Mouse (Mus musculus) layer of hippocampus, adult 9-11 months (tissue): ENCODE measurements at regions not wholly inside any gene's neighbourhood (a gene's known extent, or its start where the extent isn't known, plus 50 kb on each side); places are given as distances from the start of the nearest gene placed in this dataset.
A peak's percentile ranks its signal among the peaks of the same experiment; 100 is the strongest.

ENCODE experiments used
- DNase-seq: peaks from one replicate; pipeline ENCODE4 v3.0.0; 2022

DNA sequence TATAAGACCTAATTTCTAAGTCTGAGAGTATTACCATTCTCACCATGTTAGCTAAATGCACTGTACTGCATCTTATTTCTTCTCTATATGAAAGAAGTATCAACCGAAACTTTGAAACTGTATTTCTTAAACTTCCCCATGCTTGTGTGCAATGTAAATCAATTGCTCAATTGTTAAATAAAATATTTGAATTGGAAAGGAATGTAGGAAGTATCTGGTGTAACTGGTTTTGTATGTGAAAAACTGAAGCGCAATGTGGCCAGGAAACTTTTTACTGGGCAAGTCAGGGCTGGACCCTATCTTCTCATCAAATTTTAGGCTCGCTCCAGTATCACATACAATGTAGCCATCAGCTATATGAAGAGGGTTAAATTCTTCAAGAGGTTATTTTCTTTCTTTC is 123.8 kb upstream of the Atp2b1 start:
- no peak for DNase-seq

DNA sequence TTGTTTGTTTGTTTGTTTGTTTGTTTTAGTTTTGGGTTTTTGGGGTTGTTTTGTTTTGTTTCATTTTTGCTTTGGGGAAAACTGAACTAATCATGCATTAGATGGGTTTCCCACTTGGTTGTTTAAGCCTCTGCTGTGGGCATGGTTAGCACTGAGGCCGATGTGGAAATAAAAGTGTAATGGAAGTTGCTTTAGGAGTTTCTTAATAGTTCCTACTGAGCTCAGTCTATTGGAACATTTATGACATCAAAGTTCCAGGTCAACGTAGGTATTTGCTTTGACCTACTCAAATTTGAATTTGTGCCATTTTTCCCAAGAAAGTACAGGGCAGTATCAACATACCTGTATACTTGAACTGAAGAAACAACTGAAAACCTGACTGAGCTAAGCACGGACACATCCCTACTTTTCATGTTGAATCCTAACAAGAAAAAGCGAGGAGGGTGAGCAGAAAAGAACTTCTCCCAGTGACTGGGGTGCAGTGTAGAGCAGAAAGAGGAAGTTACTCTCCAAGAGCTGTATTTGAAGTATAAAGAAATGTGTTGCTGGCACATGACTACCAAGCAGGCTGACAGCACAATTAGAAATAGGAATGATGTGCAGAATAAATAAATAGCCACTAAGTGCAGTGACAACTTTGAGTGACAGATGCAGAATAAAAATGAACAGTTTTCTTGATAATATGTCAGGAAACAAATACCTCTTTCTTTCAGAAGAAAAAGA is 122.0 kb upstream of the Atp2b1 start:
- DNase-seq, result no peak

DNA sequence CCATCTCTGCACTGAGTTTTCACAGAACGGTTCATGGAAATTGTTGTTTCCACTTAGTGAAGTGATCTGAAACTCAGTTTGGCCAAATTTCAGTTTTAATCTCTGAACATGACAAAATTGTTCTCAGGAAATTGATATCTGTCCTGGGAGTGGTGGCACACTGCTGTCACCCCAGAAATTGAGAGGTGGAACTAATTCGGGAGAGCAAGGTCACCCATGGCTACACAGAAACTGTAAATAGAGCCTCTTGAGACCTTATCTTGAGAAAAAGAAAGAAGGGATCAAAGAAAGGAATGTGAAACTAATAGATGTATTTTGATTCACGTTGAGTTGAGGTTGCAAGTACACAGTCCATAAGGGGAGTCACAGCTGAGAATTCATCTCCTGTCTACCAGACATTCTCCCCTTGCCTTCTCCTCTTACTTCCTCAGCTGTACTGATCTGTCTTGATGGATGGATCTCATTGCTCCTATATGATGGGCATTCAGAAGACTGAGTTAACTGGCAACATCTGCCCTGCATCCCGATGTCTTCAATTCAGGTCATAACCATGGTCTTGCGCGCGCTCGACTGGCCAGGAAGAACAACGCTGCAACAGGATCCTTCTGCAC is 120.2 kb upstream of the Atp2b1 start:
- DNase-seq, result no peak

DNA sequence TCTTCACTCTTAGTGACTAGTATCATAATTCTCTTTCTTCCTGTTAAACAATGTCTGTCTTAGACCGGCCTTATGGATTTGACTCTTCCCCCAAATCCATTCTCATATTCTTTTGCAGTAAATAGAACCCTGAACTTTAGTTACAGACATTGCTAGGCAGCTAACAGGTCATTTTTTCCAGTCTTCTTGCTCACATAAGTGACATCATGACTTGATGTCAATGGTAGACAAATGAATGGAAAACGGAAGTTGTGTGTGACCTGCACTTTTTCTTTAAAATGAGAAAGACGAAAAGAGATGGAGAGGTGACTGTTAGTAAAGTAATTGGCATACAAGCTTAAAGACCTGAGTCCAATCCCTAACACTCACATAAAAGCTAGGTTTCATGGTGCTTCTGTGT is 118.2 kb upstream of the Atp2b1 start:
- no peak for DNase-seq

DNA sequence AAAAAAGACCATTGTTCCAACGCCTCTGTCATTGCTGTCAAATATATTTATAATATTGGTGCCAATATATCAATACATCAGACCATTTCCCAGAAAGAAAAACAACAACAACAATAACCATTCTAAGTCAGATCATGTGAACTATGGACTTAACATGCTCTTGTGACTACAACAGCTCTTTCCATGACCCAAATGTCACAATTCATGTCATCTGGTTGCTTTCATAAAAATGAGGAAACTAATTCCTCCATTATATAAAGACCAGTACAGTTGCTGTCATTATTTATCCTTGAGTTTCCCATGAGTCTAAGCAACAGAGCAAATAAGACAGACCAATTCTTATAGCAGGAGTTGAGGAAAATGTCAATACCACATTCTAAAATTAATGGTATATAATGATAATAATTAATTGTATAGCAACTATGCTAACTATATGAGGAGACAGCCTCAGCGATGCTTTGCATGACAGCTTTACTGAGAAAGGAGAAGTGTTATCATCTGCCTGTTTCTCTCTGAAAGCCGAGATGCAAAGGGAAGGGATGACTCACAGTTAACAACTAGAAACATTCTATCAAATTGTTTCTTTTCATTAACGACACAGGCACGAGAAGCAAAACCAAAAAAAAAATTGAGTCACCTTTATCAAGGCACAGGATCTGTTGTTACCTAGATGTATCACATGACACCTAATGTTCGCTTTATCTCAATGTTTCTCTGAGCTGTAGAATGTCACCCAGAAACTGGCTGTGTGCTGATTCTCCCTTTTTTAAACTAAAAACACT is 115.4 kb upstream of the Atp2b1 start:
- DNase-seq, result no peak

DNA sequence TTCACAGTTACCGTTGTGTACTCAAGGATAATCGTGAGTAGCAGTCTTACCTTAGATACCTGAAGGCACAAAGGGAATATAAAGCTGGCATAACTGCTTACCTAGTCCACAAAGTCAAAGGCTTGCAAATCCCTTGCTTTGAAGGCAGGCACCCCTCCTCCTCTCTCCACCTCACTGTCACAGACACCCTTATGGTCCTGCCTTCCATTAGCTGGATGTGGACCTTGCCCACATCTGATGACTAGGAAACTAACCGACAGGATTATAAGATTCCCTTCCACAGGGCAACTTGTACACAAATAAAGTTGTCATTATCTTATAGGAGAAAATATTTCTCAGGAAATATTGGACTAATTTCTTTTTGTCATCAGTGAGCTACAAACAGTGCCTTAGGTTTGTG is 114.4 kb upstream of the Atp2b1 start:
- no peak for DNase-seq

DNA sequence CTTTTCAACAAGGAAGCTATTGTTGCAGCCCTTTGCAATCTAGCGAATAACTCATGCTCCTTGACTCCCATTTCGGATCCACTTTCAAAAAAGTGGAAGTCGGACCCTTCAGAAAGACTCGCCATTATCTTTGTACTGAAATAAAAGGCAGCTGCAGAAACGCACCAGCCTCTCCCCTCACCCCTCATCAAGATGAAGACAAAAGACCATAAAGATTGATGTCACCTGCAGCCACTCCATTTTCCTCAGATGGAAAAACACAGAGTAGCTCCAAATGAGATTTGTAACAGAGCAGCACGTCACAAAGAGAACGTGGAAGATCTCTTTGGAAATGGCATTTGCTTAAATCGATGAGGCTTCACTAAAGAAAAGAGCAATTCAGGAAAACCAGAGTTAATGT is 113.3 kb upstream of the Atp2b1 start:
- no peak for DNase-seq

DNA sequence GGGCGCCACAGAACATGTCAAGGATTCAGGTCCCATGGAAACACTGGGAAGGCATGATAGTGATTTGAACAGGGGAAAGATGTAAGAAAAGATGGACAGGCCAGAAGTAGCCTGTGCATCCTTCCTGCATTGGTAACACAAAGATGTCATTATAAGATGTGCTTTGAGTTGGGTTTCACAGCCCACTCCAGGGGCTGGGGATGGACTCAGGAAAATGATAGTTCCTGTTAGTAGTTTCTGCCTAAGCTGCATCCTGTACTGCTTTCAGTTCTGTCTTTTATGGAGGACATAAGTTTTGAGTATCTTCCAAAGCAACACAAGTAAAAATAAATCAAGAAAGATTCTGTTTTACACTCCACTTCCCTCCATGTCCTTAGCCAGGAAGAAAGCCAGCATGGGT is 109.2 kb upstream of the Atp2b1 start:
- DNase-seq, result no peak

DNA sequence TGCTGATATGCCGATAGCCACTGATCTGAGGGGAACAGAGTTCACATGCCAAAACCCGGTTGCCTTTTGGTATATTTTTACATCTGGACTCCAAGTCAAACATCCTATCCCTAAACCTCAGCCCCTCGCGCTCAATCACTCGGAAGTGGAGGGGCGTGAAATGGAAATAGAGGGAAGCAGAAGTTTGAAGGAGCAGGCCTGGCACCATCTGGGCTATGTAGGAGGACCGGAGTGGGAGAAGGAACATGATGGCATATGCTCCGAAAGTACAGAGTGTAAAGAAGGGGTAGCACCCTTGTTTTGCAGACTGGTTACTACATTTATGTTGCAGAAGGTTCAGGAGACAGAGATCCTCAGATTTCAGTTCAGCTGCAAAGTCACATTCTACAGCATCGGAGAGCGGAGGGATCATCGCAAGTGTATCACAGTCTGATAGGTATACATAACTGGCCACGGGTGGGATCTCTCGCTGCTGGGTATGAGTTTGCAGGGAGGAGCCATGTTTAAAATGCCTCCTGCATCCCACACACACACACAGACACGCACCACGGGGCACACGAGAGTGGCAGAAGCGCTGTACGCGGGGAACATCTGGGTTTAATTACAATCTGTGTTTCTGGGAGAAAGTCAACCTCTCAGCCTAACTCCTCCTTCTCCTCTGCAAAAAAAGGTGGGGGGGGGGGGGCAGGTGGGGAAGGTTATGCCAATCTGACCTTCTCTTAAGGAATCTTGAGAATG is 107.2 kb upstream of the Atp2b1 start:
- DNase-seq, result peak; percentile 84

DNA sequence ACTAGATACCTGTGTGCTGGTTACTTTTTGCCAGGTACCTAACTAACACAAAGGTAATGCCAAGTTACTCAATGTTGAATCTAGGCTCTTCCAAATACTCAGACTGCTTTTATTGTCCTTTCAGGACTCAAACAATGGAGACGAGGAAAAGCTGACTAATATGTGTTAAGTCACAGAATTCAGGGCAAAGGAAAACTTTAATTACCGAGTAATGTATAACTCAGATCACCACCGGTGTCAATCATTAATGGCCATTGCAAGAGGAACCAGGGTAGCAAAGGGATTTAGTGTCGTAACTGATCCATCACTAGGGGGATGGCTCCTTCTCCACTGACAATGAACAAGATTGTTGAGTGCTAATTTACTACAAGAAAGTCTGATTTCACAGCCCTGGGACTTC is 105.6 kb upstream of the Atp2b1 start:
- no peak for DNase-seq

DNA sequence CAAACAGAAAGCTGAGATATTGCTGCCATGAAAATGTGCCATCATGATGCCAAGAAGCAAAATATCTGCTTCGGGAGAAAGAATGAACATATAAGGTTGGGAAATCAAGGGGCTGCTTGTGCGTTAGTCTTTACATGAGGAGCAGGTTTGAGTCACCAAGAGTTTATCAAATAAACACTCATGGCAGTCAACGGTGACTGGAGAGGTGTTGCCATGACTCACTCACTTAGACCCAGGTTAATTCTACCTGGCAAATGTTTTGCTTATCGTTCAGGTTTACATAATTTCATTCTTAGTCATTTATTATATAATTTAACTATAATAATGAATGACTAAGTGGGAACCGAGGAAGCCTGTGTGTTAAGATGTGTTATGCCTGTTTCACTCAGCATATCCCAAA is 85.2 kb upstream of the Atp2b1 start:
- DNase-seq, result no peak

DNA sequence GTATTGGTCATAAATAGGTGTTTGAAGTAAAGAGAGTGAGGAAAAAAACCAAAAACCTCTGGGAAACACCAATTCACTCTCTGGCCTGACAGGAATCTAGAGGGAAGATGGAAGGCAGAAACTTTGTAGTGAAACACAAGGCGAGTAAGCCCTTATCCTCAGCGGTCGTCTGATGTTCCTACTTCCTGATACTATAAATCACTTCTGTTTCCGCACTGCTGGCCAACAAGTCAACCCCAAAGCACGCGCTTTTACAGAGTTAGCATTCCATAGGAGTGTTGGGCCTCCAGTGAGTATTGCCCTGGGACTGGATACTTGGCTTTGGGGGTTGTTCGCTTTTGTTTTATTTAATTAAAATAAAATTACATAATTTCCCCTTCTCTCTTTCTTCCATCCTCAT is 82.7 kb upstream of the Atp2b1 start:
- DNase-seq, result no peak

DNA sequence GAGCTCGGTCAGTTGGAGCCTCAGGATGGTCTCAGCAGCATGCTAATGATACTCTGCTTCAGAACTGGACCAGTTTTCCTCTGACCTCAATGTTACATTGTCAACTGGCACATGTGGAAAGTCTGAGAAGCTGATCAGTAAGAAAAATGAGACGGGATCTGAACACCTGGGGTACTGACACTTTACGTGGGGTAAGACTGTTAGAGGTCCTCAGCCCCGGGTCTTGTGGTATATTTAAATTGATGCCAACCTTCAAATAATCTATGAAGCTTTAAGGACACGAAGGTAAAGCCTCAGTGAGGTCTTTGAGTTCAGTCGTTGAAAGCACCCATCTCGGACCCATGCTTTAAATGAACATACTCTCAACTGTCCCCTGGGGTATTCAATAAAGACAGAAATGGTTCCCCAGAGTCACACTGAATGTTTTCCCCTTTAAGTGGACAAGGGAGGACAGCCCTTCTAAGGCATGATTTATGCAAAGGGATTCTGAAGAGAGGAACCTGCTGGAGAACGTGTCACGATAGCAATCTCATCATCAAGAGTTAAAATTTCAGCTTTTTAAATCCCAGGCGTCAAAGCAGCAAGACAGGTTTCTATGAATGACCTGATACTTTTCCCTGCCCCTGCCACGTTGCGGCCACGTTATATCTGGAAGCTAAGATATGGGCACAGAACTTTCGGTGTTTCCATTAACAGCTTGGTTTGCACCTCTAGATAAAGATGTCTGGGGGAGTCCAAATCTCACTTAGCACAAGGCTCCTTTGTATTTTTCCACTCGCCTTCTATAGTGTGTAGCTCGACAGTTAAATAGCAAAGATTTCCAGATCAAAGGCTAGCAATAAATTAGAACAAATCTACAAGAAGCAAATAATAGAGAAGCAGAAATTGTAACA is 76.7 kb upstream of the Atp2b1 start:
- DNase-seq, result no peak

DNA sequence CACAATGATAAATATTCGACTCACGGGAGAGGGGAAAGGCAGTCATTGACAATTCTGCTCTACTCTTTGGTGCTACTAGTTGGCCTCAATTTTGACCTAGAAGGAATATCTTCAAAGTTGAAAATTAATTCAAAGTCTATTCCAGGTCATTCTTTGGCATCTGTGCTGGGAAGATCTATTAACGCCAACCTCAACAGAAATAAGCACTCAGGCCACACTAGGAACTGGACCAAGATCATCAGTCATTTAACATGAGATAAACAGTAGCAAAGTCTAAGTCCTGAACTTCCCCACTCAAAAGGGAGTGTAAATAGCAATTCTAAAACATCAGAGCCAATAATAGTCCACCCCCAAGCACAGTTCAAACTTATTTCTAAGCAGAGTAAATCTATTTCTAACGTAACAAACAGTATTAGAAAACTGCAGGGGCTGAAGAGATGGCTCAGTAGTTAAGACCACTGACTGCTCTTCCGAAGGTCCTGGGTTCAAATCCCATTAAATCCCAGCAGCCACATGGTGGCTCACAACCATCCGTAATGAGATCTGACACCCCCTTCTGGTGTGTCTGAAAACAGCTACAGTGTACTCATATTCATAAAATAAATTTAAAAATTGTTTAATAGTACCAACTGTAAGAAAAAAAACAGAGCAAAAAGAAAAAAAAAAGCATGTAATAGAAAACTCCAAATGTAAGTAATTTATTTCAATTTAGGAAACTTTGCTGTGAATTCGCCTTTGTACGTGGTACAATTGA is 75.1 kb upstream of the Atp2b1 start:
- DNase-seq, result no peak

DNA sequence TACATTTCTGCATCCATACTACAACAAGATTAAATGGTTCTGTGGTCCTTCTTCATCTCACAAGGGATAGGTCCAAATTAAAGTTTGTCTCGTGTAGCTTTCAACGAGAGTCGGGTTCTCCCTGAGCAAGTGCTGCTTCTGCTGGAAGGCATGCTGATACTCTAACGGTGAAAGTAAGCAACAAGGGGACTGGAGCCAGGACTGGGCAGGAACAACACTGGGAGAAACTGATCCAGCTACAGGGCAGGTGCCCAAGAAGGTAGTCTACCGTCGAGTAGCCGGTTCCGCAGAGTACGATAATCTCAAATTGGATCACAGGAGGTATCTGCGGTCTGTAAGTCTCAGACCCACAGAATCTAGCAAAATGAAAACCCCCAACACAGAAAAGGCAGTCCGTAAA is 74.2 kb upstream of the Atp2b1 start:
- no peak for DNase-seq

DNA sequence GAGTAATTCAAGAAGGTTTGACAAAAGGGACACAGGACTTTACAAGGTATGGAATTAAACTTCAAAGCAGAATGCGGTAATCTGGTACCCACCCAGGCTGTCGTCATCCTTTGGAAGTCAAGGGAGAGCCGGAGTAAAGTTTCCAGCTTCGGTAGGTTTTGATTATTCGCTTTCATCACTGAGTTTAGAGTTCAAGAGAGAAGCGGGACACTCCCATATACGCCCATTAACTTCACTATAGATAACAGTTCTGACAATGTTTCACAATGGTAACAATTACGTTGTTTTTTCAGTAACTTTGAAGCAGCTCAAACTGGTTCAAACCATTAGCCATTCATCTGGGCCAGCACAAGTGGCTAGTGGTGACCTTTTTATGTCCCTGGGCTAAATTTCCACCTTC is 73.8 kb upstream of the Atp2b1 start:
- DNase-seq, result no peak

DNA sequence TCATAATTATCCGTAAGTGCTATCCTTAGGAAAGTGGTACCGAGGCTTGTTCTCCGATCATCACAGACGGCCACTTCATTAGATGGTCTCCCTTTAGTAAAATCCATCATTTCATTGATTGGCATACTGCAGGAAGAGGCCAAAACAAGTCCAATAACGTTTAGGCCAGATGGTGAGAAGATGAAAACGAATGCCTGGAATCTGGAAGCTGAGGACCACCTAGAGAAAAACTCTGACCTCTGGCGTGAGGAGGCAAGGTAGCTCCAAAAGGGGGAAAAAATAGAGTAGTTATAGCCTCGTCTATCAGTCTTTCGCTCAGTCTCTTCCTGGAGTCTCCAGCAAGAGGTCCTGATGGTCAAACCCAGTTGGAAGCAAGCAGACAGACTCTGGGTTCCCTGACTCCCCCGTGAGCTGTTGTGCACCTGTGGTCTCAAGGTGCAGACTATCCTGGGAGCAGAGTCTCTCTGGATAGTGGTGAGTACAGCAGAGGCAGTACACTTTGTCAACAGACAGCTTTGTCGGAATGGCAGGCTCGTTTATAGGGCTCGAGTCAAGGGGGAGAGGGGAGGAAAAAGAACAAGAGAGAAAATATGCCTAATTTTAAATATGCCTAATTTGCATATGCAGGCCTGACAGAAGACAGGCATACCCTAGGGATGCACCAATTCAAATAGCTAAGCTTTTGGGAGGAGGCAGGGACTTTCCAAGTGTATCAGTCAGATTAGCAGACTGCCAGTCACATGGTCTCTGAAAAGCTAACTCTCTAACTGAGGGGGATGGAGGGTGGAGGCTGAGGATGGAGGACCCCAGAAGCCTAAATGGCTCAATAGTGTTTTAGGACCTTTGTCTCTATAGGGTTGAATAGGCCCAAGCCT is 73.0 kb upstream of the Atp2b1 start:
- DNase-seq, result no peak

DNA sequence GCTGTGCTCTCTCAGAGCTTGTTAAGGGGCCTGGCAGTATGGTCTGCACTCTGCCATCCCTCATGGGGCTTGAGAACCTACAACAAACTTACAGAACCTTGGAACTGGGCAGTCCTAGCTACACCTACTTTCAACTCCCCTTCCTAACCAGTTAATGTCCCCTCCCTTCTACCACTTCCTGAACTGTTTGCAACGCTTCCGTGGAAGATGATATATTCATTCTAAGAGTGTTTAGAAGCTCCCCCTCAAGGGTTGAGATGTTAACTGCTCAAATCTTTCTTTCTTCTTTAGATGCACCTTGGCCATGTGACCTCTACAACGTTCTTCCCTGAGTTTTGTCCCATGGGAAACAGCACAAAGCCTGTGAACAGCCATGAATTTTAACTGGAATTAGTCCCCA is 72.3 kb upstream of the Atp2b1 start:
- no peak for DNase-seq

DNA sequence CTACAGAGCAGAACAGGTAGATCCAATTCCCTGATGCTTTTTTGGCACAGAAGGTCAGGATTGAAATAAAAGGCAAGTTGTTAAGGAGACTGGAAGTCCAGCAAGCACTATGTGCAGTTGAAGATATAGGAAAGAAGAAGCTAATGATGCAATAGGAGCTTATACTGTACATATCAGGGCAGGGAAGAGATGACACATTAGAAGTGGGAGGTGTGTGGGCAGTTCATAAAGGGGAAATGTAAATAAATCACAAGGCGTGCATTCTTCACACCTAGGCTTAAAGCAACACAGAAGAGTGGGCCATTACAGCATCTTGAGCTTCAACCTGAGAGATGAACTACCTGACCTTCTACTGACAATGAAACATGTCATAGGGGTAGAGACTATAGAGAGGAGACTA is 71.5 kb upstream of the Atp2b1 start:
- no peak for DNase-seq

DNA sequence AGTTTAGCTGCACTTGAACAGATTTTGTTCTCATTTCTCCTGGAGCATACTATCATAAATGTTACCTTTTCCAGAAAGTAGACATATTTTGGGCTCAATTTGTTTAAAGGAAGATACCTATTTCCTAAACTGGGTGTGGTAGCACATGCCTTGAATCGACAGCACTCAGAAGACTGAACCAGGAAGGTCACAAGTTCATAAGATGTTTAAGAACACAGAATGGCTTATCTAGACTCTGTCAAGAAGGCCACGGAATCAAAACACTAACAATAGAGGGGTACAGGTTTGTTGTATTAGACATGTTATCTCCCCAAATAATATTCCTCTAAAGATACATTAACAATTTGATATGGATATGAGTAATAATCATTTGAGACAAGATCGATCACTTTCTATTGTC is 64.4 kb upstream of the Atp2b1 start:
- DNase-seq, result no peak

DNA sequence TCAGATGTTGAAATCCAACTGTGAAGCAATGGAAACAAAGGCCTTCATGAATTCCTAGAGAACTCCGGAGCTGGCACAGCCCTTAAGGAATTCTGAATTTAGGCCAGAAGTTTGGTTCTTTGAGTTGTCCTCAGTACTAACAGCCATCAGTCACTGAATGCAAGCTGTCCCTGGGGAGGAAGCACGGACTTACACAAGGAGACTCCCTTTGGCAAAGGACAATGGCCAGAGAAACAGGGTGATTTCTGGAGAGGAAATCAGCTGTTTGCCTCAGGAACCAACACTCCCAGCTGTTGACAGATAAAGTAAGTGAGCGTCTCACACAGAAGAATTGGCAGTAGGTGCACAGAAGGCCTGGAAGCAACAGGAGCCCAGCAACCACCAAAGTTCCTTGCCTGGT is 56.8 kb upstream of the Atp2b1 start:
- no peak for DNase-seq
